26 mouse cellular contexts compared by ENCODE assay signal in genomic region chr6:47267236-47267635, GRCm38 (mm10).
DNase-seq lines count a peak whose midpoint lies in the region; ATAC-seq and TF ChIP-seq lines count a peak whose summit lies in the region.
"Had no signal": no experiment of that assay in that cellular context is flagged by ENCODE, and none has a peak within 500 bp of the region (broad histone marks: within the 10 kb centered on the region; RNA-seq: fewer than 3 reads in every experiment).

No protein-coding gene starts in this region.

- H3K9me3 ChIP-seq in forebrain, embryonic 12.5 days, result no peaks in the 10 kb centered on the region
- H3K9me3 ChIP-seq in forebrain, embryonic 10.5 days, result no peaks in the 10 kb centered on the region
- no peaks in the 10 kb centered on the region for H3K9me3 ChIP-seq in intestine, embryonic 14.5 days (ENCODE audit: control insufficient read depth, low read length)
- H3K9me3 ChIP-seq in intestine, postnatal 0 days (ENCODE audit: control insufficient read depth), result no peaks in the 10 kb centered on the region
- H3K9me3 ChIP-seq: stomach, embryonic 15.5 days had no signal

- no peak overlapping the region for H3K4me2 ChIP-seq in forebrain, embryonic 12.5 days
- H3K4me2 ChIP-seq in intestine, embryonic 14.5 days (ENCODE audit: low read length), result no peak overlapping the region
- no peak overlapping the region for H3K4me2 ChIP-seq in intestine, postnatal 0 days (replicated peaks; ENCODE audit: low read depth)
- H3K4me2 ChIP-seq: heart, embryonic 11.5 days; stomach, embryonic 15.5 days had no signal

- peak; percentile 66 for ATAC-seq in forebrain, embryonic 12.5 days (ENCODE audit: low FRiP score)
- no peak for ATAC-seq in intestine, embryonic 14.5 days (replicated peaks; ENCODE audit: low FRiP score, low TSS enrichment, low read depth)
- ATAC-seq in intestine, postnatal 0 days, result no peak
- ATAC-seq: Patski had no signal

- H3K27me3 ChIP-seq in forebrain, embryonic 12.5 days, result no peaks in the 10 kb centered on the region
- H3K27me3 ChIP-seq in forebrain, embryonic 10.5 days (ENCODE audit: poor library complexity, severe bottlenecking), result no peaks in the 10 kb centered on the region
- H3K27me3 ChIP-seq in intestine, embryonic 14.5 days (replicated peaks; ENCODE audit: control insufficient read depth, insufficient read depth, low read length), result no peaks in the 10 kb centered on the region
- no peaks in the 10 kb centered on the region for H3K27me3 ChIP-seq in intestine, postnatal 0 days (replicated peaks; ENCODE audit: control insufficient read depth, insufficient read depth, low read length)
- H3K27me3 ChIP-seq: stomach, embryonic 15.5 days had no signal

- WGBS in forebrain, embryonic 12.5 days, result 57% methylated on average over 3 of the region's 3 CpGs
- WGBS in forebrain, embryonic 10.5 days, result 76% methylated on average over 3 of the region's 3 CpGs
- WGBS in intestine, embryonic 14.5 days, result 54% methylated on average over 3 of the region's 3 CpGs
- WGBS in intestine, postnatal 0 days, result 50% methylated on average over 3 of the region's 3 CpGs

- H3K9ac ChIP-seq in forebrain, embryonic 12.5 days, result no peak overlapping the region
- H3K9ac ChIP-seq in intestine, embryonic 14.5 days (ENCODE audit: low read length), result no peak overlapping the region
- H3K9ac ChIP-seq in intestine, postnatal 0 days (ENCODE audit: low read depth, low read length), result no peak overlapping the region
- H3K9ac ChIP-seq: liver, embryonic 14.5 days; stomach, embryonic 15.5 days had no signal

- peaks cover 13% of the 10 kb centered on the region; the same call in 1 of the 2 replicates for H3K4me1 ChIP-seq in forebrain, embryonic 12.5 days
- peaks cover 7% of the 10 kb centered on the region for H3K4me1 ChIP-seq in forebrain, embryonic 10.5 days
- H3K4me1 ChIP-seq in intestine, embryonic 14.5 days (replicated peaks; ENCODE audit: control insufficient read depth, insufficient read depth, low read length), result no peaks in the 10 kb centered on the region
- no peaks in the 10 kb centered on the region for H3K4me1 ChIP-seq in intestine, postnatal 0 days (replicated peaks; ENCODE audit: control insufficient read depth, insufficient read depth, low read length)
- H3K4me1 ChIP-seq: stomach, embryonic 15.5 days had no signal

- H3K27ac ChIP-seq in forebrain, embryonic 12.5 days, result no peak overlapping the region
- H3K27ac ChIP-seq in forebrain, embryonic 10.5 days, result no peak overlapping the region
- H3K27ac ChIP-seq in intestine, embryonic 14.5 days (ENCODE audit: low read depth), result no peak overlapping the region
- no peak overlapping the region for H3K27ac ChIP-seq in intestine, postnatal 0 days (ENCODE audit: low read depth, low read length)
- H3K27ac ChIP-seq: liver, embryonic 14.5 days; stomach, embryonic 15.5 days had no signal

- peaks cover 29% of the 10 kb centered on the region for H3K36me3 ChIP-seq in forebrain, embryonic 12.5 days (replicated peaks)
- H3K36me3 ChIP-seq in forebrain, embryonic 10.5 days (replicated peaks), result peaks cover 91% of the 10 kb centered on the region
- H3K36me3 ChIP-seq in intestine, embryonic 14.5 days (ENCODE audit: control insufficient read depth, insufficient read depth, low read length), result no peaks in the 10 kb centered on the region
- no peaks in the 10 kb centered on the region for H3K36me3 ChIP-seq in intestine, postnatal 0 days (ENCODE audit: control insufficient read depth, insufficient read depth)
- H3K36me3 ChIP-seq: stomach, embryonic 15.5 days had no signal

- DNase-seq in forebrain, embryonic 10.5 days (ENCODE audit: extremely low spot score, low spot score), result no peak
- DNase-seq in intestine, embryonic 14.5 days (ENCODE audit: low spot score), result peak; percentile 34
- peak; percentile 33 for DNase-seq in retina, postnatal 1 day
- no peak for DNase-seq in retina, embryonic 14.5 days (ENCODE audit: low spot score)
- no peak for DNase-seq in thymus, postnatal 25 days
- DNase-seq in spleen, postnatal 14 days (ENCODE audit: low spot score in 2 of 2), result no peak
- DNase-seq: adrenal gland, postnatal 10 days; cerebellum, adult 11 months; cerebellum, adult 9-10 months; embryo, embryonic 11 days; gastrocnemius, postnatal 14 days; heart, postnatal 36 days; kidney, adult 11 months; kidney, postnatal 14 days; layer of hippocampus, adult 9-11 months; liver; lung, adult 2 months; lung, postnatal 10 days; right cerebral cortex, postnatal 14 days had no signal

- no peak for TF ChIP-seq CTCF in intestine, postnatal 0 days (IDR thresholded peaks at IDR 0.05; ENCODE audit: low read depth)

- H3K4me3 ChIP-seq in forebrain, embryonic 12.5 days (replicated peaks), result no peak overlapping the region
- H3K4me3 ChIP-seq in forebrain, embryonic 10.5 days, result no peak overlapping the region
- no peak overlapping the region for H3K4me3 ChIP-seq in intestine, embryonic 14.5 days (ENCODE audit: low read depth, low read length)
- no peak overlapping the region for H3K4me3 ChIP-seq in intestine, postnatal 0 days (ENCODE audit: low read depth, low read length)
- H3K4me3 ChIP-seq: erythroblast, embryonic 14.5 days; stomach, embryonic 15.5 days had no signal

Comparison
In these comparisons a context has a peak if more than half of its experiments do, and no peak if none do; other contexts are left out.
1. DNase-seq: peak in intestine, embryonic 14.5 days (single experiment) and retina, postnatal 1 day (single experiment); none in forebrain, embryonic 10.5 days (single experiment), retina, embryonic 14.5 days (single experiment), thymus, postnatal 25 days (single experiment) and spleen, postnatal 14 days (0 of 2).